Mouse (Mus musculus) skeletal muscle tissue, adult 2 months (tissue): ENCODE measurements around the gene Eps8l3.

Source experiments
- DNase-seq: peaks from one replicate; pipeline ENCODE4 v3.0.0-alpha.2; 2012; ENCODE audit warnings: low read depth, low spot score

The Eps8l3 gene

DNA sequence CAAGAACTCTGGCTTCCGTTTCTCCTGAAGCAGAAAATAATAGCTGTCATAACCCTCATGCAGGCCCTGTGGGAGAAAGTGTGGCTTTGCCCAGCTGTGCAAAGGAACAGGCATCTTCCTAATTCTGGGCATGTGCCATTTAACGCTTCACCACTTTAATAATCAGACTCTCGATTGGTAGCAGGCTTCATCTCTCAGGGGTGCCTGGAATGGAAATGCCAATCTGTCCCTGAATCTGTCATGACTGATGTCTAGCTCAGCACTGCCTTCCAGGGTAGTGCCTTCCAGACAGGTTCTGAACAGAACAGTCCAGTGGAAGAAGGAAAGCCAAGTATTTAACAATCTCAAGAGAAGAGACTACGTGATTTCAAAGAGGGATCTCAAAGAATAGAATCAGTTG is 64.2 kb downstream of the Eps8l3 start:
- DNase-seq = no peak
